Mouse (Mus musculus) lung, adult 2 months (tissue): ENCODE measurements around the gene Ddx54.

Source experiments
- CTCF ChIP-seq: fragments of 200-500 bp; IDR thresholded peaks from 2 replicates; pipeline ENCODE4 v1.5.1; 2011; ENCODE audit warnings: mild to moderate bottlenecking, low read length, control low read depth; ENCODE audit not compliant: insufficient read depth
- POLR2A ChIP-seq: fragments of 200-500 bp; IDR thresholded peaks from 2 replicates; pipeline ENCODE4 v1.6.1; 2011; ENCODE audit warnings: low read depth, mild to moderate bottlenecking, control low read depth, low read length, borderline replicate concordance; ENCODE audit errors: extremely low read depth

DNA sequence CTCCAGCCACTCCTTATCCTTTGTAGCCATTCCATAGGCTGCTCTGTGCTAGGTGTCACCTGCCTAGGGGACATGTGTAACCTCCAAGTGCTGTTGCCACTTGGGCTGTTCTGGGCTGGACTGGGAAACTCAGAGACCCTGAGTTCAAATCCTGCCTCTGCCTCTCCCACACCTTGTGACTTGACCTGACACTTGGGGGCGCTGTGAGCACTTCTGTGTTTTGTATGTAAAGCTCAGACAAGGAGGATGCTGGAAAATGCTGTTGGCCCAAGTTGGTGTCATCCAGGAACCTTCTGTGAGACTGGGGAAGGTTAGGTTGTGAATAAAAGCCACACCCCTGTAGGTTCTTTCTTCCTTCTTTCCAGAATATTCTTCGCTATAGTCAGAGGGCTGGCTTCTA lies 52.3 kb downstream of the Ddx54 start:
- TF ChIP-seq POLR2A (no peak), CTCF (no peak)
